Mouse (Mus musculus): ENCODE measurements around the gene Pwwp2b. TPM values are rescaled to one million over a fixed set of nuclear protein-coding genes. Genes with fewer than 3 reads are reported as not detected.

Gene Pwwp2b
- polyA plus RNA-seq, 2 experiments from 2014 or later: 2.0 to 5.6 TPM

- ATAC-seq: peak; percentile 94
These were observed 23.6 kb upstream of the Pwwp2b start for GRCm38 (mm10) chr7:139224725-139225124.

- no peak for ATAC-seq
These were observed 21.9 kb upstream of the Pwwp2b start for GRCm38 (mm10) chr7:139226416-139226815.

- ATAC-seq: no peak
These were observed 19.7 kb upstream of the Pwwp2b start for GRCm38 (mm10) chr7:139228447-139229171.

GRCm38 (mm10) chr7:139229837-139230236 lies 18.4 kb upstream of the Pwwp2b start:
- ATAC-seq: no peak

GRCm38 (mm10) chr7:139230241-139230640 lies 18.0 kb upstream of the Pwwp2b start:
- ATAC-seq: no peak

GRCm38 (mm10) chr7:139233714-139234113 lies 14.6 kb upstream of the Pwwp2b start:
- peak; percentile 100 for ATAC-seq

GRCm38 (mm10) chr7:139234426-139235188 lies 13.7 kb upstream of the Pwwp2b start:
- ATAC-seq: no peak

GRCm38 (mm10) chr7:139235651-139236358 lies 12.5 kb upstream of the Pwwp2b start:
- no peak for ATAC-seq

GRCm38 (mm10) chr7:139239432-139239831 lies 8.8 kb upstream of the Pwwp2b start:
- ATAC-seq: no peak

- no peak for ATAC-seq
These were observed 2.2 kb upstream of the Pwwp2b start for GRCm38 (mm10) chr7:139246086-139246485.

GRCm38 (mm10) chr7:139246931-139247880 lies 1.1 kb upstream of the Pwwp2b start:
- ATAC-seq: peak; percentile 12

GRCm38 (mm10) chr7:139248615-139249405 lies 528 bp downstream of the Pwwp2b start:
- peak; percentile 41 for ATAC-seq

- ATAC-seq: no peak
These were observed 1.3 kb downstream of the Pwwp2b start for GRCm38 (mm10) chr7:139249406-139250210.

GRCm38 (mm10) chr7:139251881-139252301 lies 3.6 kb downstream of the Pwwp2b start:
- no peak for ATAC-seq

- no peak for ATAC-seq
These were observed 4.3 kb downstream of the Pwwp2b start for GRCm38 (mm10) chr7:139252566-139252965.

- no peak for ATAC-seq
These were observed 4.7 kb downstream of the Pwwp2b start for GRCm38 (mm10) chr7:139252986-139253385.

GRCm38 (mm10) chr7:139253462-139253861 lies 5.2 kb downstream of the Pwwp2b start:
- no peak for ATAC-seq

GRCm38 (mm10) chr7:139254626-139255025 lies 6.3 kb downstream of the Pwwp2b start:
- no peak for ATAC-seq

GRCm38 (mm10) chr7:139257752-139258542 lies 9.7 kb downstream of the Pwwp2b start:
- no peak for ATAC-seq
